Mouse (Mus musculus) adrenal gland, postnatal 0 days (tissue): Measurements from ENCODE around the gene Cryge. TPM values are rescaled to one million over a fixed set of nuclear protein-coding genes. Genes with fewer than 3 reads are reported as not detected.

Experiments used
- polyA plus RNA-seq: library from polyadenylated mRNA; unstranded; fragments of >200 nt; fragmentation: Nextera tagmentation; extraction: Ambion mirVana; gene quantifications from 2 replicates; pipeline ENCODE4 v1.2.1, GENCODE M21; 2015

The Cryge gene
- polyA plus RNA-seq, result not detected in 2 replicates

DNA sequence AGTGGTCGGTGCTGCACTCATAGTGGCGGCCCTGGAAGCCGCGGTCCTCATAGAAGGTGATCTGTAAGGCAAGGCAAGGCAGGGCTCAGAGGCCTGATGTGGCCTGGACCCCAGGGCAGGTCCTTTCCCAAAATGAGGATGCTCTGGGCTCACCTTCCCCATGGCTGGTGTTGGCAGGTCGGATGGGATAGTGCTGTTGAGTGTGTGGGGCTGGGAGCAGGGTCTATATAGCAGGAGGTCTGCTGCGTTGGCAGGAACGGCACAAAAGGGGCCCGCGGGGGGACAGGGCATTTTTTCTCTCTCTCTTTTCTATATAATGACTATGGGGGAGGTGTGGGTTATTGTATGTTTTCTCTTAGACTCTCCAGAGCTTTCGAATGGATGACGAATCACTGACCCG lies at the start of gene Cryge:
Gene Cryge (minus strand): TSS at position 198 of the 400 bp plus-strand sequence.

DNA sequence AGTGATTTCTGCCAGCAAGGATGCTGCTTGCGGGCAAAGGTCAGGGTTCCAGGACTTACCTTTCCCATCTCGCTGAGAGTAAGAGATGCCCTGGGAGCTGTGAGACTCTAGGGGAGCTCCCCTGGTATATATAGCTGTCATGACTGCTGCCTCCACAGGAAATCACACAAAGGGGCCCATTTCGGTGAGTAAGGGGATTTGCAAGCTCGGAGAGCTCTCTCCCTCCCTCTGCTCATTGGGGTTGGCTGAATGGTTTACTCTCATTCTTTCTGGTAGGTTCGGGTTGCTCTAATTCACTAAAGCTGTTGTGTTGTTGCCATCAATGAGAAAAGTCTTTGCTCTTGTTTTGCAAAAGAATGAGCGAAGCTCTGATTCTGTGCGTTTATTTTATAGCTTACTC lies 31.2 kb upstream of the Cryge start, which contains the start of gene Crygb:
Gene Crygb (minus strand): TSS at position 101 of the 400 bp plus-strand sequence.

DNA sequence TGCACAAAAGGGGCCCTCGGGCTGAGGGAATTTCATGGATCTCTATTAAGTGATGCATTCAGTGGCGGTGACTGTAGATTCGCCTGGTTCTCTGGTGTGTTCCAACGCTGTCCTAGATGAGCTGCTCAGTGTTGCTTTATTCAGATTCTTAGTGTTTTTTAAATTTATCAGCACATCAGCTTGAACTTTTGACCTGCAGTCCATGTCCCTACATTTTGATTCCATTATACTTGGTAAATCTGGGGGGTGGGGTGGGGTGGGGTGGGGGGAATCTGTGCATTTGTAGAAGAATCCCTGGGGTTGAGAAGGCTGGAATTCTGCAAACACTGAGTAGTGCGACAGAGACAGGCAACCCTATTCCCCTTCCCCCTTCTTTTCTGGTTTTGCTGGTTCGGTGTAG lies 22.6 kb upstream of the Cryge start, which contains the start of gene Crygc:
Gene Crygc (minus strand): TSS at position 101 of the 400 bp plus-strand sequence.

DNA sequence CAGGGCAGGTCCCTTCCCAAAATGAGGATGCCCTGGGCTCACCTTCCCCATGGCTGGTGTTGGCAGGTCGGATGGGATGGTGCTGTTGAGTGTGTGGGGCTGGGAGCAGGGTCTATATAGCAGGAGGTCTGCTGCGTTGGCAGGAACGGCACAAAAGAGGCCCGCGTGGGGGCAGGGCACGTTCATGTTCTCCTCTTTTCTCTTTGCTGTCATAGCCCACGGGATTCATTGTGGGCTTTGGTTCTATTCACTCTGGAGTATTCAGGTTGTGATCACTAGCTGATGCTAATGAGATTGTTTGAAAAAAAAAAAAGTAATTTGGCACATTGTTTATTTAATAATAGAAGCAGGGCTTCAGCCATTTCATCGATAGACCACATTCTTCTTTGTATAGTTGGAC lies 12.4 kb upstream of the Cryge start, which contains the start of gene Crygd:
Gene Crygd (minus strand): TSS at position 101 of the 400 bp plus-strand sequence.

DNA sequence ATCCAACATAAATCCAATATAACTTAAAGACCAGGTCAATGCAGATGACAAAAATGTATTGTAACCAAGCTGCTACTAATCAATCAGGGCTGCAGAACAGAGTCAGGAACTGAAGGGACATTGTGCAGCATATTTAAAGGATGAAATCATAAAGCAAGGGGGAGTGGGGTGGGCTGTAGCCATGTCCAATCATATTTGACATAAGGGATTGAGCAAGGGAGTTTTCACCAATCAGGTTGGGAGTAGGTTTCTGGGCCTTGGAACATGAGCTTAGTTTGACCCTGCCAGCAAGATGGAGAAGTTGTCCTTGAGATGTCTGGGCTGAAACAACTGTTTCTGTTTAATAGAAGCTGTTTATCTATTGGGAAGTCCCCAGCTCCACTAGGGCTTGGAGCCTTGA lies 18.3 kb downstream of the Cryge start, which contains the start of gene Akr1cl:
Gene Akr1cl (minus strand): TSS at position 119 of the 400 bp plus-strand sequence.

Other genes with a start within 250 kb of the Cryge start
- gene Plekhm3, start 94.3 kb downstream of the Cryge start, polyA plus RNA-seq, result 6.1 and 14.0 TPM in 2 replicates
- gene Akr1cl, start 18.4 kb downstream of the Cryge start, polyA plus RNA-seq, result 765 and 1,144 TPM in 2 replicates
- not detected in 2 replicates for gene Crygd, start 12.3 kb upstream of the Cryge start, polyA plus RNA-seq
- gene Crygc, start 22.5 kb upstream of the Cryge start, polyA plus RNA-seq, result not detected in 2 replicates
- gene Crygb, start 31.1 kb upstream of the Cryge start, polyA plus RNA-seq, result not detected in 2 replicates
- not detected in 2 replicates for gene Cryga, start 52.2 kb upstream of the Cryge start, polyA plus RNA-seq
- not detected in 2 replicates for gene Gm28845, start 68.4 kb upstream of the Cryge start, polyA plus RNA-seq
- 0.24 and 0.40 TPM in 2 replicates for gene D630023F18Rik, start 72.1 kb upstream of the Cryge start, polyA plus RNA-seq
- 343 and 614 TPM in 2 replicates for gene Idh1, start 135.4 kb upstream of the Cryge start, polyA plus RNA-seq
- 7.7 and 8.5 TPM in 2 replicates for gene Pikfyve, start 135.5 kb upstream of the Cryge start, polyA plus RNA-seq
- gene Pth2r, start 230.9 kb upstream of the Cryge start, polyA plus RNA-seq, result 0.06 TPM in 1 of 2 replicates, not detected in the other